Mouse (Mus musculus): ENCODE measurements around the gene Tmem121b.

Tmem121b gene

GRCm38 (mm10) chr6:120491862-120492498, 1.6 kb downstream of the Tmem121b start:
- no peak for DNase-seq

DNA sequence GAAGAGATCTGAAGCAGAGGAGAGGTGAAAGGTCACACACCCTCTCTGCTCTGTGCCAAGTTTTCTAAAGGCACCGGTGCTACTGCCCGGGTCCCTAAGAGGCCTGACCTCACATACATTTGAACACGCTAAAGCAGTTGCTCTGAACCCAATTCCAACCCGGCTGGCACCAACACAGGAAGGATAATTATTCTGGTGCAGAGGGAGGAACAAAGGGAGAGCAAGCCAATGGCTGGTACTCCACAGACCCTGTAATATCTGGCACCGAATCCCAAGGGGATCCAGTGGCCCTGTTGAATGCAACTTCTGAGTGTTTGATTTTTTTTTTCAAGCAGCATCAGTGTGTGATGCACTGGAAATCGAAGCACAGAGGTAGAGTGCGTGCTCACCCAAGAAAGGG, 2.5 kb downstream of the Tmem121b start:
- no peak for DNase-seq

DNA sequence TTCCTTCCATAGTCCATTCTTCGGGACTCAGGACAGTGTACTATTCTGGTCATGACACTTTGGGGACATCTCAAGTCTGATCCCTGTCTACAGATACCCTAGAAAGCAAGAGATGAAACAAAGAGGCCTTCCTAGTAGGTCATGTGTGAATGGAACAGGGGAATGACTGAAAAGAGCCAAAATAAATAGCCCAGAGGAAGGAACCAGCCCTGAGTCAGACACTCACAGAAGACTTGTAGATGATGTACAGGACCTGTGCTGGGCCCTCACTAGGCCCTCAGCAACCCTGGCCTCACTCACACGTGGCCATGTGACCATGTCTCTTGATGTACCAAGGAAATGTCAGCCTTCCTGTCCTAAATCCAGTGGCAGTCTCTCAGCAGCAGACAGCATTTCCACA, 4.1 kb downstream of the Tmem121b start:
- no peak for DNase-seq

DNA sequence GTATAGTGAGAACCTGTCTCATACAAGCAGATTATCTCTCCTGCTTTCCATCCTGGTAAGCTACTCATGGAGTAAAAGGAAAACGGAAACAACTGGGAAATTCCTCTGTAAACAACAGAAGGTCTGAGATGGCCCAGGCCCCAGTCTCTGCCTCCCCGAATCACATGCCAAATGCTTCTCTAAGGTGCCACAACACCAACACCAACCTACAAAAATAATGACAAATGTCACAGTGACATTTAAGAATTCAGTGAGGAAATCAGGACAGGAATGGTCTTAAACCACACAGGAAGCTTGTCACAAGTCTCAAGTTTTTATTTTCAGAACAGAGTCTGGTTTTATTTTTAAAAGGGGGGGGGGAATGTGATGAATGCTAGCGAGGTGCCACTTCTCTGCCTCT, 5.0 kb downstream of the Tmem121b start:
- no peak for DNase-seq

- no peak for DNase-seq
These were observed 7.5 kb downstream of the Tmem121b start for GRCm38 (mm10) chr6:120486051-120486510.

DNA sequence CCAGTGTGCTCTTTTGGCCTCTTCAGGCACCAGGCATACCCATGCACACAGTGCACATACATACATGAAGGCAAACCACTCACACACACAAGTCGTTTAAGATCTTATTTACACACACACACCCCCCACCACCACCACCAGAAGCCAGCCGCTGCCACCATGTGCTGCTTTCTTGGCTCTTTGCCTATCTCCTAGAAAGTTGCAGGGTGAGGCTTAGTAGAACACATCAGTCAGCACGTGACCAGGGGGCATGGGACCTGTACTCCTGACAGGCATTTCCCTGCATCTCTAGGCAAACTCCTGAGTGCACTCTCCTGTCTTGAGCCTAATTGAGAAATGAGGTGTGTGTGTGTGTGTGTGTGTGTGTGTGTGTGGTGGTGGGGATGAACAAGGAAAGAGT, 8.6 kb downstream of the Tmem121b start:
- DNase-seq = no peak

- DNase-seq = peak; percentile 80
These were observed 10.4 kb downstream of the Tmem121b start for GRCm38 (mm10) chr6:120483211-120483626.

GRCm38 (mm10) chr6:120482756-120483155, 10.9 kb downstream of the Tmem121b start:
- DNase-seq = no peak

DNA sequence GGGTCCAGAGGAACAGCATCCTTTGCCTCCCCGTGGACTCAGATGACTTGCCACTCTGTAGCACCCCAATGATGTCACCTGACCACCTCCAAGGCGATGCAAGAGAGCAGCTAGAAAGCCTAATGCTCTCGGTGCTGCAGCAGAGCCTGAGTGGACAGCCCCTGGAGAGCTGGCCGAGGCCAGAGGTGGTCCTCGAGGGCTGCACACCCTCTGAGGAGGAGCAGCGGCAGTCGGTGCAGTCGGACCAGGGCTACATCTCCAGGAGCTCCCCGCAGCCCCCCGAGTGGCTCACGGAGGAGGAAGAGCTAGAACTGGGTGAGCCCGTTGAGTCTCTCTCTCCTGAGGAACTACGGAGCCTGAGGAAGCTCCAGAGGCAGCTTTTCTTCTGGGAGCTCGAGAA, 11.6 kb downstream of the Tmem121b start:
- no peak for DNase-seq

GRCm38 (mm10) chr6:120481538-120481937, 12.1 kb downstream of the Tmem121b start:
- no peak for DNase-seq

DNA sequence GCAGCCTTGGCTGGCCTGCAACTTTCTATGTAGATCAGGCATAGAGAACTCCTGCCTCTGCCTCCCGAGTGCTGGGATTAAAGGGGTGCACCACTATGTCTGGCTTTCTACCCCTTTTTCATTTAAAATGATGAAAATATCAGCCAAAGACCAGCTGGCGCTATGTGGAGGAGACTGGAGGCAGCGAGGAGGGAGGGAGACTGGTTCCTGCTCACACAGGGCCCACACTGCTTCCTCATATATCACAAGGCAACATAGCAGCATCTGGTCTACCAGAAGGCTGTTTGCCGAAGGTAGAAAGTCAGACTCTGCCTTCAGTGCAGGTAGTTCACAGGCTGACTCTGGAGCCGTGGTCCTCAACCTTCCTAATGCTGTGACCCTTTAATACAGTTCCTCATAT, 13.2 kb downstream of the Tmem121b start:
- peak; percentile 73 for DNase-seq

DNA sequence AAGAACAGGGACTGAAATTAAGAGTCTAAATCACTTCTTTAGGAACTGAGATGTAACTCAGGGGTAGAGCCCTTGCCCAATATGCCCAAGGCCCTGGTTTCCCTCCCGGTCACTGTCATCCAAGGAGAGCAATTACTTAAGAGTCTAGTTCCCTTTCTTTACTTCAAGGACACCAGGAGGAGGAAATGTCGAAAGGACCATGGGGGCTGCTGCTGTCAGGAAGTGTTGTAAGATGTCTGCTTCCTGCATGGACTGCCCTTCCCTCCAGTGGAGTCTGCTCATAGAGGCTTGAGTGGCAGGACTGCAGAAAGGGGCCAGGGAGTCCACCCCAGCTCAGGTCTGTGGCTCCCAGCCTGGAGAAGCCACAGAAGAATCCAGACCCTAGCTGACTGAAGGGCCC, 14.3 kb downstream of the Tmem121b start:
- DNase-seq = no peak

DNA sequence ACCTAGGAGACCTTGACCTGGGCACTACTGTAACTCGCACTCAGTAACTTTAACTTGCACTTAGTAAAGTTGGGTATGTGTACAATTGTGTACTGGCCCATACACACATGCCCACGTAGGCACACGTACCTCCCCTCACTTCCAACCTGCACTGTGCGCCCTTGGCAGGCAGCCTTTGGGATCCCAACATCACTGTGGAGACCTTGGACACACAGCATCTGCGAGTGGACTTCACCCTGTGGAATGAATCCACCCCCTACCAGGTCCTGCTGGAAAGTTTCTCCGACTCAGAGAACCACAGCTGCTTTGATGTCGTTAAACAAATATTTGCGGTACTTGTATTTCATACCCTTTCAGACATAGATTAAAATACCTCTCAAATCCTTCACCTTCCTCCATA, 18.3 kb downstream of the Tmem121b start:
- no peak for DNase-seq

DNA sequence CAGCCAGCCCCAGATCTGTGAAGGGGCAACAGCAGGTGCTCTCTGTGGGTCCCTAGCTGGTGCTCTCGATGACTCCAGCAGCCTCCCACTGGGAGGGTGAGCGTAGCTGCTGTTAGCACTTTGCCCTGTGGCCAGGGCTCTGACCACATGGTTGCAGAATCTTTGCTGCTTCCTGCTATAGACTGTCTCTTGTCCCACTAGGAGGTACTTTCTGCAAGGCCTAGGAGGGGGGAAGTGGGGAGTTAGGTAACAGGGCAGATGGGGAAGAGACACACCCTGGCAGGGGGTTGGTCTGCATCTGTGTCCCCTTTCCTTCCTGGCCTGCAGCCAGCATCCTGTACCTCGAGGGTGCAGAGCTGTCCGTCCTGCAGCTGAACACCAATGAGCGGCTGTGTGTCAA, 20.2 kb downstream of the Tmem121b start:
- no peak for DNase-seq

DNA sequence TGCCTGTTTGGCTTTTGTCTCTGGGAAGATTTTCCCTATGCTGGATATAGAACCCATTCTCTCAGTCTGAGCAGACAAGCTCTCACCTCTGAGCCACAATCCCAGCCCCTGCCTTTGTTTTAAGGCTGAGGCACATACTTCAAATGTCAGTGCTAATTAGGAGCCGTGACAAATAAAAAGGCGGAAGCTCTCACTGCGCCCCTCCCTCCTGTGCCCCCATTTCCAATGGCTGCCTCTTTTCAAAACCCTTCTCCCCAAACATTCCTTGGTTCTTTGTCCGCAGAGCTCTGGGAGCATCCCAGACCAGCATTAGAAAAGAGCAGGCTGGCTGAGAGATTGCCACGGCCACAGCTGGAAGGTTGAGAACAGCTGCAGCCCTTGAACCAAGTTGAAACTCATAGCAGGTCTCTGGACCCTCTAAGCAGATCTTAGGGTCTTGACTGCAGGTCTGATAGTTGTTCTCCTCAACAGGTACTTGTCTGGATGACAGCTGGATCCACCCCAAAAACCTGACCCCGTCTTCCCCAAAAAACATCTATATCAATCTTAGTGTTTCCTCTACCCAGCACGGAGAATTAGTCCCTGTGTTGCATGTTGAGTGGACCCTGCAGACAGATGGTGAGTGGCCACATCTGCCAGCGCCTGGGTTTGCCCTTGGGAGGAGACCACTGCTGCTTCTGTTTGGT, 21.0 kb downstream of the Tmem121b start:
- no peak for DNase-seq

GRCm38 (mm10) chr6:120471991-120472441, 21.6 kb downstream of the Tmem121b start:
- no peak for DNase-seq

GRCm38 (mm10) chr6:120470666-120471065, 22.9 kb downstream of the Tmem121b start:
- no peak for DNase-seq

DNA sequence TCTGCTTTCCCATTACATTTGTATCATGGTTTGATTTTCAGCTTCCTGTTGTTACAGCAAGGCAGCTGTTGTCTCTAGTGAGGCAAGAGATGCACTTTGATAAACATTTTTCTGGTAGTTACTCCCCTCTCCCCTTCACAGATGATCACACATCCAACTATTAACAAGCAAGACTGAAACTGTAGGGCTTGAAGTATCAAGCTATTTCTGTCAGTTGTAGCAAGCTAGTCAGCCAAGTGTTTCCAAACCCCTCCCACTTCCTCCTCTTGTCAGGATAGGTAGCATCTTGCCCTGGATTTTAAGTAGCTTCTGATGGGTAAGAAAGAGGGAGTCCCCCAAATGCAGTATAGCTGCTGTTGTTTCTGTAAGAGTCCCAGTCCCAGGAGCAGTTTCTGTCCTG, 23.8 kb downstream of the Tmem121b start:
- DNase-seq = no peak

GRCm38 (mm10) chr6:120469268-120469667, 24.3 kb downstream of the Tmem121b start:
- no peak for DNase-seq

GRCm38 (mm10) chr6:120468259-120468658, 25.3 kb downstream of the Tmem121b start:
- DNase-seq = no peak

DNA sequence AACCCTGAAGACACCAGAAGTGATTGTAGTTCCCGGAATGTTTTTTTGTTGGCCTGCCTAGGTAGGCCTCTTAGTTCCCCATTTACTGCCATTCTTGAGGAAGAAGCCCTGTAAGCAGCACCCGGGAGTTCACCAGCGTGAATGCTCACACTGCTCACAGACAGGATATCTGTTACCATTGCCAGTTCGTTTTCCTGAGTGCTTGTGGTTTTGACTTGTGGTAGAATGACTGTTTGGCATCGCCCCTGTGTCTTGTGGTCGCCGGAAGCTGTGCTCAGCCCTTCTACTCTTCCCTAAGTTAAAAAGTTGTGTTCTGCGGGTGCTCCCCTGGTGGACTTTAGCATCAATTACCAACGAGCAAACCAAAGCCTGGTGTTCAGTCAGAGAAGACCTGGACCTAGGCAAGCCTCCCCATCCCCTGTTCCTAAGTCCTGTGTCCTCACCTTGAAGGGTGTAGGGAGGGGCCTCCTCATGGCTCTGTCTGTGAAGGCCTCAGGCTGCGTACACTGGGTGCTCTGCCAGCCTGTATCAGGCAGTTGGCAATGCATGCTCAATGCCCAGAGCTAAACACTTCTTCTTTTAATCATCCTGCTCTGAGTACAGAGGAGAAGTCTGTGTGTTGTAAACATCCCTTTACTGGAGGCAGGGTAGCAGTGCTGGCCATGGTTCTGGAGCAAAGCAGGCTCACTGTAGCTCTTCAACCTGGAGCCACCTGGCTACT, 26.8 kb downstream of the Tmem121b start:
- DNase-seq = no peak

DNA sequence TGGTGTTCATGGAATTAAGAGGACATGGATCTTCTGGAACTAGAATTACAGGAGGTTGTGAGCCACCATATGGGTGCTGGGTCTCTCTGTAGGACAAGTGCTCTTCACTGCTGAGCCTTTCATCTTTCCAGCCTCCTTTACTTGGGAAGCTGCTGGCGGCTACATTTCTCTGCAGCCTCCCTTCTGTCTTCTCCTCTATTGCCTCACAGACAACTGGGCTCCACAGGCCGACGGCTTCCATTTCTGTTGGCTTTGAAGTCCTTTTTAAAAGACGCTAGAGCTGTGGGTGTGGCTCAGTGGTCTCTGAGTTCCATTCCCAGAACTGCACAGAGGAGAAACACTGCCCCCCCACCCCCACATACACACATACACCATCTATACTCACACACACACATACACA, 28.2 kb downstream of the Tmem121b start:
- no peak for DNase-seq

DNA sequence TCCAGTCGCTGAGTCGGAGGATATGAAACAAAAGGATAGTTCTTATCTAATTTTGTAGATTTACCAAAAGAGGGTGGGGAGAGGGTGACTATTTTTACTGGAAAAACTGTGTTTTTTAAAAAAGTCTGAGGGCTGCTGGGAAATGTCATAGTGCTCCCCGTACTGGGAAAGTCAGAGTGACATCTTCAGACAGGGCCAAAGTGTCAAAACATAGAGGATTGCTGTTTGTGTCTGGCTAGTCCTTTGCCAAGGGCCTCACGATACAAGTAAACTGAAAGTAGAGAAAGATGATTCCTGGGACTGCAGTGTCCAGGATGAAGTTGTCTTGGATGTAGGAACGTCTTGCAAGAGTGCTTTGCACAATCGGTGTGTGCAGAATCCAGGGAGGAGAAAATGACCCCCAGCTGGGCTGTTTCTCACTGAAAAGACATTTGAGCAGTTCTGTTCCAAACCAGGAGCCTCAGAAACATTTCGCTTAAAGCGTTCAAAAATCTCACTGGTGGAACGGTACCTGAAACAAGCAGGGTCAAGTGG, 29.1 kb downstream of the Tmem121b start:
- no peak for DNase-seq

DNA sequence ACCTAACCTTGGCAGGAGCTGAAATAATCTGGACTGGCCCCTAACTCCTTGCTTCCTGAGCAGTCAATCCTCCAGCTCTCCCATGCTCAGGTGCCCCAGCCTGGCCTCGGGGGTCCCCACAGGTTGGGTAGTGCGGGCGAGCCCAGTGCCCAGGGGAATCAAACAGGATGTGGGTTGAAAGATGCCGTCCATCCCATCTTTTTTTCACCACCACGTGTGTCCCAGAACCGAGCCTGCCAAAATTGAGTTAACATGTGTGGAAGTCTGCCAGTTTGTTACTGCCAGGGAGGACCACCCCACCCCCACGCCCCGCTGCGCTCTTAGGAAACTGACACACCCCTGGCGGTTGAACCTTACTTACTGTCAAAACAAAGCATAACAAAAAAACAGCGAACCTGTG, 29.7 kb downstream of the Tmem121b start:
- DNase-seq = no peak
